Mouse (Mus musculus) liver, embryonic 14.5 days (tissue): ENCODE data around the gene Kcnab1.

Experiments used
- CTCF ChIP-seq: IDR thresholded peaks from 2 replicates; pipeline ENCODE4 v1.5.1; 2016; ENCODE audit warnings: antibody characterized with exemption, low read depth, control low read depth
- EP300 ChIP-seq: IDR thresholded peaks from 2 replicates; pipeline ENCODE4 v1.6.1; 2016; ENCODE audit warnings: antibody characterized with exemption, low read depth

- TF ChIP-seq CTCF (no peak), EP300 (no peak)
Measured at GRCm38 (mm10) chr3:65088295-65088694, 20.9 kb upstream of the Kcnab1 start.
